Mouse (Mus musculus): ENCODE measurements around the gene Kidins220. TPM values are rescaled to one million over a fixed set of nuclear protein-coding genes. Genes with fewer than 3 reads are reported as not detected.

Kidins220 gene
- total RNA-seq, 4 experiments from 2014 or later, result 316 to 342 (median 332) TPM

GRCm38 (mm10) chr12:24962362-24962967 lies 12.3 kb upstream of the Kidins220 start:
- DNase-seq (ENCODE audit: low spot score in 2 of 2), result no peak

GRCm38 (mm10) chr12:24963393-24964022 lies 11.2 kb upstream of the Kidins220 start:
- DNase-seq (ENCODE audit: low spot score in 2 of 2), result no peak

- DNase-seq (ENCODE audit: low spot score in 2 of 2), result peak in 1 of 2 experiments; percentile 65
Observed at GRCm38 (mm10) chr12:24965406-24965805, 9.3 kb upstream of the Kidins220 start.

- no peak for DNase-seq (ENCODE audit: low spot score in 2 of 2)
Observed at GRCm38 (mm10) chr12:24966046-24966445, 8.7 kb upstream of the Kidins220 start.

DNA sequence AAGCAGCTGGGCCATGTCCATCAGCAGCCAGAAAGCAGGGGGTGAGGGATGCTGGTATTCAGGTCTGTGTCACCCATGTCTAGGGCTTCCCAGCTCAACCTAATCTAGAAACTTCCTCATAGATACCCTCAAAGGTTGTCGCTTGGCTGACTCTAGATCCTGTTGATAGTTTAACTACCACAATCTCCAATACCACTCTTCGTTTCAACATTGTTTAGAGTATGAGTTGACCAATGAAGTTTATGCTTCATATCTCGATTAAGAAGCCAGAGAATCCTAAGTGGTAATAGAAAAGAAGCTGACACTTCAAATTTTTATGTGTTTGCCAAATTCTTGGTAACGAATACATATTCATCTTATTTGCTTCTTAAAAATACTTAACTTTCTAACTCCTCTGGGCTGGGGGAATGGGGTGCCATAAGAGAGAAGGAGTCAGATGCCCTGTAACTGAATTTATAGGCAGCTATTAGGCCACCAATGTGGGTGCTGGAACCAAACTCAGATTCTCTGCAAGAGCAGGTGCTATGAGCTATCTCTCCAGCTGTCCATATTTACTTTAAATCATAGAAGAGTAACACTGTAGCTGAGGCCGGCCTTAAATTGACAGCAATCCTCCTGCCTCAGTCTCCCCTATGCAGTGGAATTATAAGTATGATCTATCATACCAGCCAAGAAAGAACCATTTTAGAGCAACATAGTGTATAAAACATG lies 3.1 kb upstream of the Kidins220 start:
- DNase-seq (ENCODE audit: low spot score in 2 of 2), result no peak

DNA sequence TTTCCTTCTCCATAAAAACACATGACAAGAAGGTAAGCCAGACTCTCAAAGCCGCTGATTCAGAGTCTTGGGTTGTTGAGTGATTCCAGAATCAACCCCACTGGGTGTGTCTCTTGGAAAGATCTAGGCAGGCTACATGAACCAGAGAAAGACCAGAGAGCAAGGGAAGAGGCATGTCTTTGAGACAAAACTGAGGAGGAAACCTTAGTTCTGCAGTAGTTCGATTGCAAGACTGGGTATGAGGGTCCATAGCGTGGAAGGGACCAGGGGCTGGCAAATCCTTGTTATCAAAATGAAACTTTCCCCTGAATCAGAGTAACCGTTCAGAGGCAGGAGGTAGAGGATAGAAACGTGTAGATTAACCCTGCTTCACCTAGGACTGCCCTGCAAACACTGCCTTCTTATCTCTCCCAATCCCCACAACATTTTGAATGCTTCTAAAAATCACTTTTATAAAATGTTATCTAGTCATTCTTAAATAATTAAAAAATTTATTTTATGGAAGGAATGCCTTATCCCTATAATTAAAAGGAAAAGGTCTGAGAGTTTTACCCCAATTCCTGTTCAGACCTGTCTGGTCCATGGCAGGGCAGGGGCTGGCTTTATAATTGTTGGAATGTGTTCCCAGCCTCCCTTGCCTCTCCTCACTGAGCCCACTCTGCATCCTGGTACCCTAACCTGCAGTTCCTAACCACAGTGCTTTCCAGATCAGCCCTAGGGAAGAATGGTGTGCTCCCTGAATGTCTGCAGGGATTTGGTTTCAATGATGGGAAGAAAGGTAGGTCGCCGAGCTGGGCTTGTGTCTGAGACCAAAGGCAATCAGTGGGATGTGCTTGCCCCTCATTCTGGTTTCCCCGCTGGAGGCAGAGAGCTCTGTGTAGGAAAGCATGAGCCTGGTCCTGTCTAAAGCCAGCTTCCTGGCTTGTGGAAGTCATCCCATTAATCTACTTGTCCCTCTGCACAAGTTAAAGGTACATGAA lies 2.1 kb upstream of the Kidins220 start:
- DNase-seq (ENCODE audit: low spot score in 2 of 2), result no peak

- DNase-seq (ENCODE audit: low spot score in 2 of 2), result no peak
Observed at GRCm38 (mm10) chr12:24973586-24973985, 1.1 kb upstream of the Kidins220 start.

DNA sequence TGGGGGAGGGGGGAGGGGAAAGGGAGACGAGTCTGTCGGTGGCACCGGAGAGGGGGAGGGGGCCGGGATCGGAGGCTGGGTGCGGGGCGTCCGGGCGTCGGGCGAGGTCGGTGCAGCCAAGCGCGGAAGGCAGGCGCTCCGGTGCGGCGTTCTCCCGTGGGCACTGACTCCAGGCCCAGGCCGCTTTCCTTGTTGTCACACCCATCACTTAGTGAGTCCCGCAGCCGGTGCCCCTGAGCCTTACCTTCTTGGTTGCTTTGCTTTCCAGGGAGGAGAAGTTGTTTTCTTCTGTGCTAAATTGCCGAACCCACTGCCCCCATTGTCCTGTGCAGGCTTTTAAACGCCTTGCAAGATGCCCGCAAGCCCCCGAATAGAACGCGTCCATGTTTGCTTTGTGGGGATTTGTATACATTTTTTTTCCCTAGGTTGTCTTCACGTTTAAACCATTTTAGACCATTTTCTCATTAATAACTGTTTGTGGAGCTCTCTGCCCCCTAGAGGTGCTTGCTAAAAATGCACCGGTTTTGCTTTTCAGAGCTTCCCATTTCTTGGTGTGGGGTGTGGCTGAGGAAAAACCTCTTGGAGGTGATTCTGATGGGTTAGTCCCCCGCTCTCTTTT lies 499 bp downstream of the Kidins220 start:
- peak; percentile 47 to 57 for DNase-seq (ENCODE audit: low spot score in 2 of 2)

GRCm38 (mm10) chr12:24985226-24985625 lies 10.5 kb downstream of the Kidins220 start:
- no peak for DNase-seq (ENCODE audit: low spot score in 2 of 2)

DNA sequence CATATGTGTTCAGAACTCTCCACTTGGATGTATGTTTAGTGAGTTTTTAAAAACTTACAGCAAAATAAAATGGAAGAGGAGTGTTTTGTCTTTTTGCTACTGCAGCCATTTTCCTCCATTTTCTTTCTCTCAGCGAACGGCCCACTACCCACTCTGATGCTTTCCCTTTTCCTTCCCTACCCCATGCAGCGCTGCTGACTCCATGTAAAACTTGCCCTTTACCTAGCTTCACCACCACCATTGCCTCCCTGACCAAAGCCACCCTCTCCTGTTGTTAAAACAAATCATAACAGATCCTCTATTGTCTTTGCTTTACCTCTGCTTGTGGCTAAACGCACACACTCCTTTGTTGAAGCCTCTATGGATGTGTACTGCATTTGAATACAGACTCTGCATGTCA lies 20.6 kb downstream of the Kidins220 start:
- DNase-seq (ENCODE audit: low spot score in 2 of 2), result no peak

DNA sequence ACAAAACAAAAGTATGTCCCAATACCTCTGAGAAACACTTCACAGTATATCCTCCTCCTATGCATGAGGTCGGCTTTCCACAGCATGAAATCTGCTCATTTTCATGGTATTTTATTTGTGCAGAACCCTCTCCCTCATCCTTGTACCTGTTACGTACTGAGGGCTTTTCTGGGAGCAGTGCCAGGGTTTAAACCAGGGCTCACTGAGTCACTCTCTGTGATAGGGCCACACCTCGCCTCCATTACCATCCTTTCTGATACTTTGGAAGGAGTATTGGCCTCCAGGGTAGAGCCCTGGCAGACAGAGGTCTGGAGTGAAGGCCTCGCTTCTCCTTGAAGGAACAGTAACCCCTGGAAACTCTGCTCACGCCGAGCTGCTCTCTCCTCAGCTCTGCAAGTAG lies 30.6 kb downstream of the Kidins220 start:
- no peak for DNase-seq (ENCODE audit: low spot score in 2 of 2)

- DNase-seq (ENCODE audit: low spot score in 2 of 2), result no peak
Observed at GRCm38 (mm10) chr12:25009957-25010356, 35.2 kb downstream of the Kidins220 start.

- DNase-seq (ENCODE audit: low spot score in 2 of 2), result no peak
Observed at GRCm38 (mm10) chr12:25010416-25010815, 35.7 kb downstream of the Kidins220 start.

DNA sequence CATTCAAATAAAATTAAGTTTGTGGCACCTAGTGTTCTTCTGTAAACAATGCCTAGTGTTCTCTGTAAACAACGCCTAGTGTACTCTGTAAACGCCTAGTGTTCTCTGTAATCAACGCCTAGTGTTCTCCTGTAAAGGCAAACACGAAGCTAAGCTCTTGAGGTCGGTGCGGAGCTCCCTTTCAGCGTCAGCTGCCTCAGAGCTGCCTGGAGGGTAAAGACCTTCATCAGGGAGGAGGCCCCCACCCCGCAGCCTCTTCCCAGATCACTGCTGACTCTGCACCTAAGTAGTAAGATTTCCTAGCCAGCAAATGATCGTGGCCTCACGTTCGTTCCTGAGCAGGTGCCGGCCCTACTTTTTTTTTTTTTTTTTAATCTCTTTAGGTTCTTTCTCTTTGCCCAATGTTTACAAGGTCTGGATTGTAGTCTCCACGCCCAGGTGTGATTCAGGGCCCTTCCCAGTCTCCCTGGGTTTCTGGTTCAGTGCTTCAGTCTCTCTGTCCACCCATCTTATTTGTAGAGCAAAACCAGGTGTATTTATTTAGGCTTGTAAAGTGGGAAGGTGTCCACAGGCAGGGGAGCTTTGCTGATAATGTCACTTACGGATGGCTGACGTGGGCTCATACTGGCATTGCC lies 37.1 kb downstream of the Kidins220 start:
- DNase-seq (ENCODE audit: low spot score in 2 of 2), result no peak

- peak in 1 of 2 experiments; percentile 48 for DNase-seq (ENCODE audit: low spot score in 2 of 2)
Observed at GRCm38 (mm10) chr12:25012555-25013540, 38.1 kb downstream of the Kidins220 start.

DNA sequence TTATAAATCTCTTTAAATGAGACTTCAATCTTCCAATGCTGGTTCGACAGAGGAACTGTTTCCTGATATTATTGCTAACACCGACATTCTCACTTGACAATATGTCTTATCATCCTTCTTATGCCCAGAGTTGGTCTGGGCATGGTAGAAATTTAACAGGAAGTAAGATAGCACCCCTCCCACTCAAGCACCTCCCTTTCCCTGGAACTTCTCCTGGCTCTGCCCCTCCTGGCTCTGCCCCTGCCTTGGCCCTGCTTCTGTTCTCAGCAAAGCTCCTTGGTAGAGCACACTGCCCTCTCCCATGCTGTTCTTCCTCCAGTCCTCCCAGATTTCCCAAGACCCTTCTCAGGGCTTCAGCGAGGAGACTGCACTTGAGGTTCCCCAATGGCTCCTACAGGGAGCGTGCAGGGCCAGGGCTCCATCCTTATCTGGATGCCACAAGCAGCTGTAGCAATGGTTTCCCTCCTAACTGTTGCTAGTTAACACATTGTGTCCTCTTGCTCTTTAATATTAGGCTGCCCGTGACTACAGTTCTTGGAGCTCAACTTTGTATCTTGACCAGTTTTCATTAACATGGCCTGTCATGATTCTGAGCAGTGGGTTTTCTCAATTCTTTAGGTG lies 39.7 kb downstream of the Kidins220 start:
- DNase-seq (ENCODE audit: low spot score in 2 of 2), result no peak

DNA sequence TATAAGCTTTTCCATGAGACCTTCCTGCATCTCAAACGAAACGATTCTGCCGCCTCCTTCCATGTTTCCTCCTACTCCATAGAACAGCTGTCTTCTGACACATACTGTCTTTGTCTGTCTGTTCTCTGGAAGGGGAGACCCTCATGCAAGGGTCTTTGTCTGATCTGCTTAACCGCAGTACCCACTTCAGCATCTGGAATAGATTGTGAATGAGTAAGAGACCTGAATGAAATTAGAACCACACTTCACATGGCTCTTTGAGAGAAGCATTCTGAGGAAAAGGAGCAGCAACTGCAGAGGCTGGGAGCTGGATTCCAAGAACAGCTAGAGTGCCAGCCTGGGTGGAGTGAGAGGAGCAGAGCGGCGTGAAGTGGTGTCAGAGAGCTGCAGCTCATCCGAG lies 40.2 kb downstream of the Kidins220 start:
- DNase-seq (ENCODE audit: low spot score in 2 of 2), result no peak

GRCm38 (mm10) chr12:25016995-25017394 lies 42.3 kb downstream of the Kidins220 start:
- no peak for DNase-seq (ENCODE audit: low spot score in 2 of 2)

- no peak for DNase-seq (ENCODE audit: low spot score in 2 of 2)
Observed at GRCm38 (mm10) chr12:25021057-25021456, 46.3 kb downstream of the Kidins220 start.

Data from left cerebral cortex, adult 8-10 months (tissue).